Mouse (Mus musculus) skeletal muscle tissue, adult 2 months (tissue): ENCODE results near the gene S100a16.

ENCODE experiments used
- DNase-seq: peaks from one replicate; pipeline ENCODE4 v3.0.0-alpha.2; 2012; ENCODE audit warnings: low read depth, low spot score

S100a16 gene

GRCm38 (mm10) chr3:90517711-90518110, 19.3 kb upstream of the S100a16 start:
- DNase-seq = no peak

- DNase-seq = peak; percentile 70
Observed at GRCm38 (mm10) chr3:90525421-90525820, 11.6 kb upstream of the S100a16 start.

- DNase-seq = no peak
Observed at GRCm38 (mm10) chr3:90526076-90526475, 11.0 kb upstream of the S100a16 start.

GRCm38 (mm10) chr3:90526580-90526979, 10.5 kb upstream of the S100a16 start, which contains the start of gene S100a14:
S100a14 (plus strand) TSS chr3:90526856.
- no peak for DNase-seq

- DNase-seq = no peak
Observed at GRCm38 (mm10) chr3:90527291-90527873, 9.7 kb upstream of the S100a16 start.

GRCm38 (mm10) chr3:90531713-90532112, 5.3 kb upstream of the S100a16 start:
- DNase-seq = no peak

- no peak for DNase-seq
Observed at GRCm38 (mm10) chr3:90535446-90535845, 1.6 kb upstream of the S100a16 start.

- DNase-seq = no peak
Observed at GRCm38 (mm10) chr3:90537905-90538296, 847 bp downstream of the S100a16 start.

- DNase-seq = no peak
Observed at GRCm38 (mm10) chr3:90540904-90541303, 3.9 kb downstream of the S100a16 start.

GRCm38 (mm10) chr3:90549676-90550420, 12.8 kb downstream of the S100a16 start:
- DNase-seq = no peak

GRCm38 (mm10) chr3:90550421-90550790, 13.4 kb downstream of the S100a16 start:
- no peak for DNase-seq

GRCm38 (mm10) chr3:90552231-90552630, 15.2 kb downstream of the S100a16 start:
- DNase-seq = no peak

- DNase-seq = peak; percentile 56
Observed at GRCm38 (mm10) chr3:90555954-90556353, 18.9 kb downstream of the S100a16 start.

GRCm38 (mm10) chr3:90560008-90560628, 23.1 kb downstream of the S100a16 start, which contains the start of gene S100a3:
S100a3 (plus strand) TSS chr3:90560578.
- no peak for DNase-seq

GRCm38 (mm10) chr3:90574691-90575090, 37.6 kb downstream of the S100a16 start:
- DNase-seq = peak; percentile 68

- peak; percentile 28 for DNase-seq
Observed at GRCm38 (mm10) chr3:90575320-90575719, 38.3 kb downstream of the S100a16 start.

GRCm38 (mm10) chr3:90576351-90577001, 39.4 kb downstream of the S100a16 start:
- no peak for DNase-seq

- DNase-seq = no peak
Observed at GRCm38 (mm10) chr3:90579433-90579832, 42.4 kb downstream of the S100a16 start.

- no peak for DNase-seq
Observed at GRCm38 (mm10) chr3:90581141-90581540, 44.1 kb downstream of the S100a16 start.

- DNase-seq = no peak
Observed at GRCm38 (mm10) chr3:90582156-90582555, 45.1 kb downstream of the S100a16 start.

GRCm38 (mm10) chr3:90582556-90582955, 45.5 kb downstream of the S100a16 start:
- no peak for DNase-seq

GRCm38 (mm10) chr3:90583893-90584292, 46.8 kb downstream of the S100a16 start:
- no peak for DNase-seq
